Mouse (Mus musculus) thymus, postnatal 14 days (tissue): ENCODE data around the gene Plekhm3.

Source experiments
- DNase-seq: peaks from one replicate; pipeline ENCODE4 v3.0.0; 2021

Gene Plekhm3

GRCm38 (mm10) chr1:64927437-64928274, 29.0 kb downstream of the Plekhm3 start:
- DNase-seq, result no peak

DNA sequence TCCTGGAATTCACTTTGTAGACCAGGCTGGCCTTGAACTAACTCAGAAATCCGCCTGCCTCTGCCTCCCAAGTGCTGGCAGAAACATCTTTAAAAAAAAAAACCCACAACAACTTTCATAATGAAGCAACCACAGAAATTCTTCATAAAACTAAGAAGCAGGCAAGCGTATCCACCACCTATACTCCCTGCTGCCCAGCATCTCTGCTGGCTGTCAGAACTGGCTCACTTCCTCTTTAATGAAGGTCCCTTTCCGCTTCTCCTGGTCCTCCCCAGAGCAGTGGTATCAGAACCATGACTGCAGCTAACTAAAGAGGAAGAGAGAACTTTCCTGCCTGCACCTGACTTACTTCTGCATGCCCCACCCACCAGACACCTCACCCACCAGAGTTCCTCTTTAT, 31.0 kb downstream of the Plekhm3 start:
- no peak for DNase-seq

- DNase-seq, result no peak
Observed at GRCm38 (mm10) chr1:64924283-64924682, 32.3 kb downstream of the Plekhm3 start.

DNA sequence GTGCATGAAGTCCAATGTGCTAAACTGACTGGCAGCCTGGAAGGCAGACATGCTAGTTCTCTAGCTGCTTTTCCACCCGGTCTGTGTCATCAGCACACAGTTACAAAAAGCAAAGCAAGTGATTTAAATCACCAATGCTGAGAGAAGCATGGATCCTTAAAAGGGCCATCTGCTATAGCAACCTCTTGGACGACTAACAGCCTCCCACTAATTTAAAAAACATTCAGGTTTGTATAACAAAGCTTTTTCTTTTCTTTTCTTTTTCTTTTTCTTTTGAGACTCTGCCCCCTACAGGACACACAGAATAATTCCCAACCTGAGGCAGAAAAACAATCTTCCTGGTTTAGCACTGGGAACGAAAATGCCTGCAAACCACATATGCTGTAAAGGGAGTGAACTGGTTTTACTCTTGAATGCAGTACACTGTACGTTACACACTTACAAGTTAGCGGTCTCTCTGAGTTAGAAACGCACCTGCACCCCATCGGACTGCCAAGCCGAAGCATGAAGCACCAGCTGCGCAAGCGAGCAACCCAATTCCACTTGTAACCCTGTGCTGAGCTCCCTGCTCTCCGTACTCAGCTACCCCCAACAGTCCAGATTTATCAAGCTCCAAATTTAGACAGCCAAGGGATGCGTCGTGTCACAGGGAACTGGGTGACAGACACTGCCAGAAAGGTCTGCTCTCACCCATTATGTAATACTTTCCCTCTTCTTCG, 37.7 kb downstream of the Plekhm3 start:
- peak; percentile 20 for DNase-seq

- DNase-seq, result no peak
Observed at GRCm38 (mm10) chr1:64917966-64918365, 38.7 kb downstream of the Plekhm3 start.

DNA sequence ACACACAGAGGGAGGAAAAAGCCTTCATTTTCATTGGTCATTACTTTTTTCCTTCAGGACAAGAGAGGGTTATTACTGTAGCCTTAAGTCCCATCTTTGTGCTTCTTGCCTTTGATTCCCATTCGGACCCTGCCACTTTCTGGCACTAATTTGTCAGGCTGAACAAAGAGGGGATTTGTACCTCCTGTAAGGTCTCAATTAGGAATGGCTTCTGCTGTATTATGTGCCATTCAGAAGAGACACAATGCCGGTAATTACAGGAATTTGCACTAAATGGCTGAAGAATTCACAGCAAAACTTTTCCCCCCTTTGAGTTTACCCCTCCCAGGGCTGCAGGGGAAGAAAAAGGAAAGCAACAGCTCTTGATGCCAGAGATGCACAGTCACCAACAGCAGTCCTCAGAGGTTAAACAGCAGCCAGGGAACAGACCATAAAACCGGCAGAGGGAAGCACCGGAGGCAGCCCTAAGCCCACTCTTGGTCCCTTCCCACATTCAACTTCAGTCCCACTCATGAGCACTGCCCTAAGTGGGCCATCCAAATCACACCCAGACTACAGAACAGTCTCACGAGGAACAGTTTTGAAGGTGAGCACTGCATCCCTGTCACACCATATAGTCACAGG, 39.6 kb downstream of the Plekhm3 start:
- DNase-seq, result no peak

- DNase-seq, result no peak
Observed at GRCm38 (mm10) chr1:64914356-64914755, 42.3 kb downstream of the Plekhm3 start.

- DNase-seq, result no peak
Observed at GRCm38 (mm10) chr1:64907740-64908139, 48.9 kb downstream of the Plekhm3 start.

DNA sequence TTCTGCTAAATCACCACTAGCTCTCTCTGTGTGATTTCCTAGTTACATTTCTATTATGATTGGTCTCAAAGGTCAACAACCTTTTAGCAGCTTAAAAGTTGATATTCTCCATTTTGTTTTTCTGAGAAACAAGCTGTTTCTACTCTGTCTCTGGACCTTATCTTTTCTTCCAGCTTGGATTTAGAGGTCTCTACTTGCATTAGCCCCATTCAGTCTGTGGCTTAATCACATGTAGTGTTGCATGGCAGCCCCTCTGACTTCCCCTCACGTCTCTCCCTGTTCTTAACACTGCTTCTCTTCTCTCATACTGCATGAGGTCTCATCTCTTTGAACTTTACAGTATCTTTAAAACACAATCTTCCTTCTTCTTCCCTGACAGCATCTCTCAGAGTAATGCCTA, 50.4 kb downstream of the Plekhm3 start:
- no peak for DNase-seq

GRCm38 (mm10) chr1:64903415-64903814, 53.2 kb downstream of the Plekhm3 start:
- no peak for DNase-seq

DNA sequence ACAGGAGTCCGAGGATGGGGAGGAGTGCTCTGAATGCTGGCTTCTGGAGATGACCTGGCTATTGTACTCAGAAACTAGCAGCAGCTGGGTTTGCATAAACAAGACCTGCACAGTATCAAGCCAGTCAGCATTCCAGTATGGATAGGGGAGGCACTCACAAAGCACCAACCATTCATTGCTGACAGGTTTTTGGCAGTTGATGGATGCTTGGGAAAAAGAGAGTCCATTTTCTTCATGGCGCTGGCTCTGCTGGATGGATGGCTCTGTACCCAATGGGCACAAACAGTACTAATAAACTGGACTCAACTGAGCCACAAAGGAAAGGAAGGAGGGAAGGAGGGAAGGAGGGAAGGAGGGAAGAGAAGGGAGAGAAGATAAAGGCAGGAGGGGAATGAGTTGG, 53.8 kb downstream of the Plekhm3 start:
- DNase-seq, result no peak

DNA sequence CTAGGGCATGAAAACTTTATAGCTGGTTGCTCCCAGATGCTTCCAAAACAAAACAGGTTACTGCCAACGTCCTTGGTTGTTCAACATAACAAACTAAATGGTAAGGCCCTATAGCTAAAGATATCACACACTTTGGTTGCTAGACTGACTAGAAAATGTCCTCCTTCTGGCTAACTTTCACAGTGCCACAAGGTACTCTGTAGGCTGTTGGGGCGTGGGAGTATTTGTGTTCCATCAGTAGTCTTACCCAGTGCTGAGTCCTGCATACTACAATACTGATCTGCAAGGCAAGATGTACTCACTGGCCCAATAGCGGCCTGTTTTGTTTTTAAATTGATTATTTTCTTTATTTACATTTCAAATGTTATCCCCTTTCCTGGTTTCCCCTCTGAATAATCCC, 56.9 kb downstream of the Plekhm3 start:
- no peak for DNase-seq

- no peak for DNase-seq
Observed at GRCm38 (mm10) chr1:64897485-64897884, 59.1 kb downstream of the Plekhm3 start.

GRCm38 (mm10) chr1:64893806-64894205, 62.8 kb downstream of the Plekhm3 start:
- DNase-seq, result no peak

GRCm38 (mm10) chr1:64891332-64891731, 65.3 kb downstream of the Plekhm3 start:
- no peak for DNase-seq

DNA sequence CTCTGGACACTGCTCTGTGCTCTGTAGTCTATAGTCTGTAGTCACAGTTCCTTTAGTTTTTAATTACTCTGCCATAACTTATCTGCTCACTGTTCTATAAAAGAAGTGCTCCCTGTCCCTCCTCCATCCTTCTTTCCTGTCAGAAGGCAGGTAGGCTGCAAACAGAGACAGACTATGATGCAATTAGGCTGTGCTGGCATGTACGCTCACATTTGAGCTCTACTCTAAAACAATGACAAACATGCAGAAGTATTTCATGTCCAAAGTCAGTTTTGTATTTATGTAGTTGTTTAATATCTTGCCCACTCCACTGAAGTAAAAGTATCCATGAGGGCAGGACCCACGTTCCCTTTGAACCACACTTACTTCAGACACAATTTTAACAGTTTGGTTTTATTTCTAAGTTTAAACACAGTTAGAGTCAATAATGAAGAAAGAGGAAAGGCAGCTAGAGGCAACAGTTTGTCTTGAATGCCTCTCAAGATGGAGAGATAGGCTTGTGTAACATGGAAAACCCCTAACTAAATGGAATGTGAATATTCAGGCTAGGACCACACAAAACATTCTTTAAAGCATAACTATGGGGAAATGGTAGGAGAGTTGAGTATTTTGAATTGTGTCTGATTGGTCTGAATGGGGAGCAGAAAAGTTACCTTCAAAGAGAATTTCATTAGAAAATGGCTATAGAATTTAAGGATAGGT, 69.0 kb downstream of the Plekhm3 start:
- no peak for DNase-seq

- no peak for DNase-seq
Observed at GRCm38 (mm10) chr1:64886718-64887117, 69.9 kb downstream of the Plekhm3 start.

GRCm38 (mm10) chr1:64885328-64885727, 71.3 kb downstream of the Plekhm3 start:
- no peak for DNase-seq

- DNase-seq, result no peak
Observed at GRCm38 (mm10) chr1:64884007-64884406, 72.6 kb downstream of the Plekhm3 start.

GRCm38 (mm10) chr1:64880613-64881012, 76.0 kb downstream of the Plekhm3 start:
- DNase-seq, result no peak

DNA sequence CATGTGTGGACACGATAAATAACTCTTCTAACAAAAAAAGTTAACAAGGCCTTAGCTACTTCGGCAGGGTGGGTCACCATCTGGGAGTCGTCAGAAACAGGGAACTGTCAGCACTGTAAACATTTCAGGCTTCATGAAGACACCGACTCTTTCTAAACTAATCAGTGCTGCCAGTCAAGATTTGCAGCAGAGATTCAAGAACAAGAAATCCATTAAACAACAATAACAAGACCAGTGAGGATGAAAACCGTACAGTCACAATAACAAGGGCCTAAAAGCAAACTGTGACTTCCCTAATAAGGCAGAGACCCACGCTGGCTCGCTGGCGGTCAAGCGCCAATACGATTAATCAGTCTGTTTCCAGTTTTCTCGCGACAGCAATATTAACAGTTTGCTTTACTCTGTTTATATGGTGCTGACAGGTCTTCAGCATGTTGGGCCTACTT, 77.8 kb downstream of the Plekhm3 start:
- DNase-seq, result no peak

- peak; percentile 43 for DNase-seq
Observed at GRCm38 (mm10) chr1:64876276-64876675, 80.3 kb downstream of the Plekhm3 start.

GRCm38 (mm10) chr1:64875712-64876111, 80.9 kb downstream of the Plekhm3 start:
- no peak for DNase-seq
